Mouse (Mus musculus) hindbrain, embryonic 10.5 days (tissue): Measurements from ENCODE around the gene Dntt. TPM values are rescaled to one million over a fixed set of nuclear protein-coding genes. Genes with fewer than 3 reads are reported as not detected.

ENCODE experiments used
- DNase-seq: peaks from one replicate; pipeline ENCODE4 v3.0.0-alpha.2; 2017; ENCODE audit warnings: low spot score
- H3K27ac ChIP-seq: fragments of 300-500 bp; sonication (generic); 2 replicates; pipeline ENCODE4 v1.5.1; 2016; ENCODE audit warnings: mild to moderate bottlenecking, moderate library complexity
- H3K27me3 ChIP-seq: fragments of 300-500 bp; sonication (generic); 2 replicates; pipeline ENCODE4 v1.6.1; 2016; ENCODE audit warnings: mild to moderate bottlenecking; ENCODE audit not compliant: poor library complexity, insufficient read depth, severe bottlenecking
- H3K36me3 ChIP-seq: fragments of 300-500 bp; sonication (generic); 2 replicates; pipeline ENCODE4 v1.6.1; 2016; ENCODE audit warnings: mild to moderate bottlenecking, moderate library complexity
- H3K4me1 ChIP-seq: fragments of 300-500 bp; sonication (generic); replicated peaks from 2 replicates; pipeline ENCODE4 v1.6.1; 2016; ENCODE audit warnings: mild to moderate bottlenecking
- H3K4me3 ChIP-seq: fragments of 300-500 bp; sonication (generic); 2 replicates; pipeline ENCODE4 v1.5.1; 2016; ENCODE audit warnings: mild to moderate bottlenecking, moderate library complexity
- H3K9me3 ChIP-seq: fragments of 300-500 bp; sonication (generic); 2 replicates; pipeline ENCODE4 v1.6.1; 2016; ENCODE audit warnings: mild to moderate bottlenecking, moderate library complexity
- WGBS: fragments of 180-500 bp; shearing (Covaris S2); methylation state at CpG from one replicate; pipeline ENCODE4 v1.1.7; 2016; 5-methylcytosine and 5-hydroxymethylcytosine counted together
- polyA plus RNA-seq: library from polyadenylated mRNA; unstranded; fragments of >200 nt; fragmentation: Nextera tagmentation; extraction: Ambion mirVana; gene quantifications from 2 replicates; pipeline ENCODE4 v1.2.1, GENCODE M21; 2016

Dntt gene
- polyA plus RNA-seq, 1 experiment from 2014 or later = not detected

DNA sequence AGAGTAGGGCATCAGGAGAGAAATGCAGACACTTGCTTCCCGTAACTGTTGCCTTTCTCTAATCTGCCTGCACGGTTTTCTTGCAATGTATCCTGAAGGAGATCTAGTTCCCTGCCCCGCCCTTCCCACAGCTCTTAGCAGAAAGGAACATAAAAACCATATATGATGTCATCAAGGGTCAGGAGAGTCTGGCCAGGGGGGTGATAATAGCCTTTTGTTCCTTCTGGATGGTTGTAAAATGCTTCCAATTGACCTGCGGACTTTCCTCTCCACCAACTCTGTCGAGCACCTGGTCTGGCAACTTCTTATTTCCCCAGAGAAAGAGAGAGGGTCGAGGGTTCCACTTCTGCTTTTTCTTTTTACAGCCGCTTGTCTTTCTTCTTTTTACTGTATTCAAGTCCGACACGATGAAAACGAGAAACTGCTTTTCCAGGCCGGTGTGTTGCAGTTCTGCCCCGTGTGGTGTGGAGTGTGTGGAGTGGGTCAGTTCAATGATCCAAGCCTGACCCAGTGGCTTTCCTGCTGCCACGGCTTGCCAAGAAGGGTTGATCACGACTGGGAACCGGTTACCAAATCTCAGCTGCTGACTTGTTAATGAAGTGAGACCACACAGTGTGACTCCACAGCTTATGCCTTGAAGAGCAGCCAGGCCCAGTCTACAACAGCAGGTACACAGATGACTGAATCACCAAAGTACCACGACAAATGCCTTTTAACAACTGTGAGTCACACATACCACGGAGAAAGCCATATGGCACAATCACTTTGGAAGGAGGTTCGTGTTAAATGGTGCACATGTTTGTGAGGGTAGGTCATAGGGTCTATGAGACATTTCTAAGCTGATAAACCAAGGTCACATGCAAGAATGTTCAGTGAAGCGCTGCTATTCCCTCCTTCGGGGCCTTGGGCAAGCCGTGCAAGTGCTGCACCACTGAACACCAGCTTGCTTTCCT lies 33.4 kb upstream of the Dntt start:
- whole genome bisulfite sequencing = 68% methylated on average over 21 of the region's 21 CpGs
- Histone ChIP-seq H3K27ac (no peak overlapping the region), H3K36me3 (no peaks in the 10 kb centered on the region), H3K4me3 (no peak overlapping the region), H3K27me3 (no peaks in the 10 kb centered on the region), H3K9me3 (no peaks in the 10 kb centered on the region), H3K4me1 (peaks cover 19% of the 10 kb centered on the region)
- DNase-seq = no peak

DNA sequence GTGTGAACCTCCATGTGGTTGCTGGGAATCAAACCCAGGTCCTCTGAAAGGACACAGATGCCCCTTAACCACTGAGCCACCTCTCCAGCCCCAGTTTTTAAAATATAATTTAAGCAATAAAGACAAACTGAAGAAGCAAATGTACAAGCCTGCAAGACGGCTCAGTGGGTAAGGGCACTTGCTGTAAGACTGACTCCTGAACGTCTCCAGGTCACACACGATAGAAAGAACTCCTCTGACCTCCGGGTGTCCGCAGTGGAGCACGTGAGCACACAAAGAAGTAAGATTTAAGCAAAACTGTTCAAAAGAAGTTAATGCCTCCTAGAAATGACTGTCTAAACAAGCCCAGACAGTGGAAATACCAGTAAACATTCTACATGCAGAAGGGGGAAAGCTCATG lies 32.4 kb upstream of the Dntt start:
- Histone ChIP-seq H3K4me3 (no peak overlapping the region), H3K27me3 (no peaks in the 10 kb centered on the region), H3K4me1 (peaks cover 19% of the 10 kb centered on the region), H3K27ac (no peak overlapping the region), H3K36me3 (no peaks in the 10 kb centered on the region), H3K9me3 (no peaks in the 10 kb centered on the region)
- 89% methylated on average over 6 of the region's 6 CpGs for WGBS
- no peak for DNase-seq

DNA sequence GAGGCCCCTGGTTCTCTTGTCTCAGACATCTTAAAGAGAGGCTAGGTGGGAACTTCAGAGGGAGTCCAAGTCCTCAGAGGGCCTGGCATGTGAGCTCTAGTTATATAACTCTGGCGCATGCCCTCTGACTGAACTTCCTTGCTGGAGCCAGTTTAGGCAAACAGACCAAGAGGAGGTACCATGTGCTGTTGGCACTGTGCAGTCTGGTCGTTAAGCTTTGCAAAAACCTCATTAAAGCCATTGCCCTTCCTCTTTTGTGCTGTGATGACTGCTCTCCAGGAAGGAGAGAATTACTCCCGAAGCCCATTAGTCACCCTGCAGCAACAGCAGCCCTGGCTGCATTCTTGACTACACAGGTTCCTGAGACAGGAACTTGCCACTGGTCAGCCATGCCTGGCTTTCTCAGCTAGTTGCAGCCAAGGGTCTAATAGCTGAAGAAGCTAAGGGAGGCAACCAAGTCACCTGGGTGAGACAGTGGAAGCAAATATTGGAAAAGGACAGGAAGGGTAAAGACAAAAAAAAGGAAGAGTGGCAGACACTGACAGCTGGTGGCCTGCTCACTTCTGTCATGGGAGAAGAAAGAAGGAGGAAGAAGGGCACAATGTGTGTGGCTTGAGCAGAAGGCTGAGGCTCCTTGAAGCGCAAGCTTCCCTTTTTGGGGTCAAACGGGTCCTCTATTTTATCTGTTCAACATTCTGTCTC lies 30.5 kb upstream of the Dntt start:
- Histone ChIP-seq H3K9me3 (peaks cover 4% of the 10 kb centered on the region; the same call in 1 of the 2 replicates), H3K4me1 (peaks cover 17% of the 10 kb centered on the region), H3K4me3 (no peak overlapping the region), H3K27me3 (no peaks in the 10 kb centered on the region), H3K36me3 (no peaks in the 10 kb centered on the region), H3K27ac (no peak overlapping the region)
- 76% methylated on average over 5 of the region's 5 CpGs for WGBS
- no peak for DNase-seq

DNA sequence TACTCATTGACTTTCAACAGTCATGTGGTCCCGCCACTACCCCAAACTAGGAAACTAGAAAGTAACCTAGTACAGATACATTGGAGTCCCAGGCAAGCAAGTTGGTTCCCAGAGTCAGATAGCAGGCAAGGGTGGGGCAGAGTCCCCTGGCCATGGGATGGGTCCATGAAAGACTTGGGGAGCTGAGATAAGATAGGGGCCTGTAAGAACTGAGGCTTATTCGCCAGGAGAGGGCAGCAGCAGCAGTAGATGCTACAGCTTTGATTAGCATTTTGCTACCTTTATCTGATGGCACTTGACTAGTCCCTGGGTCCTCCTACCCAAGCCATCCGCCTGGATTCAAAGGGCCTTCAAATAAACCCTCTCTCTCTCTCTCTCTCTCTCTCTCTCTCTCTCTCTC lies 29.5 kb upstream of the Dntt start:
- peaks cover 8% of the 10 kb centered on the region; the same call in 1 of the 2 replicates for H3K4me1 ChIP-seq
- H3K4me3 ChIP-seq = no peak overlapping the region
- no peaks in the 10 kb centered on the region for H3K36me3 ChIP-seq
- no peak overlapping the region for H3K27ac ChIP-seq
- no peaks in the 10 kb centered on the region for H3K27me3 ChIP-seq
- H3K9me3 ChIP-seq = peaks cover 4% of the 10 kb centered on the region; the same call in 1 of the 2 replicates
- WGBS = 50% methylated on average over 3 of the region's 3 CpGs
- DNase-seq = no peak

DNA sequence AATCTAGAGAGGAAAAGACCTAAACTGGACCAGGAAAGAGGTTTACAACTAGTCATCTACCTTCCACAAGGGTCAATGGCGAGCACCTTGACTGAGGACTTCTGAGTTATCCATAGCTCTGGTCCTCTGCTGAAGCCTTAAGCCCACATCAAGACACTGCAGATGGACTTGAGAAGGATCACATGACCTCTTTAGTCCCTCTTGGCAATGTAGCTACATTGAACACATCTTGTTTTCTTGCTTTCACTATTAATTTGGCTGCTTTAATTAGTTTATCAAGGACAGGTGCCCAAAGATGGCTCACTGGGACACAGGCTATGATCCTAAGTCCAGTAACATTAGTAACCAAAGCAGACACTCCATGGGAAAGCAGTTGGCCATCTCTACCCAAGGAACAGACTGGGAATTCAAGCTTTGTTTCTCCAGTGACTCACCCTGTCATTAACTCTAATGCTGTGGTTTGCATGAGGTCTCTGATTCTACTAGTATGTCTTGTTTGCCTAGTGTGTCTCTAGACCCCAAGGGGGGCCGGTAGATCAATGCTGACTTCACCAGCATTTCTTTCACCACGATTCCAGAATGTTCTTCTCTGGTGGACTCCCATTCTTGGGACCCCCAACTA lies 25.3 kb upstream of the Dntt start:
- H3K9me3 ChIP-seq = peaks cover 4% of the 10 kb centered on the region; the same call in 1 of the 2 replicates
- peaks cover 7% of the 10 kb centered on the region for H3K4me1 ChIP-seq
- no peak for DNase-seq
- H3K36me3 ChIP-seq = no peaks in the 10 kb centered on the region
- no peak overlapping the region for H3K4me3 ChIP-seq
- H3K27me3 ChIP-seq = no peaks in the 10 kb centered on the region
- WGBS = 92% methylated on average over 3 of the region's 3 CpGs
- H3K27ac ChIP-seq = no peak overlapping the region

DNA sequence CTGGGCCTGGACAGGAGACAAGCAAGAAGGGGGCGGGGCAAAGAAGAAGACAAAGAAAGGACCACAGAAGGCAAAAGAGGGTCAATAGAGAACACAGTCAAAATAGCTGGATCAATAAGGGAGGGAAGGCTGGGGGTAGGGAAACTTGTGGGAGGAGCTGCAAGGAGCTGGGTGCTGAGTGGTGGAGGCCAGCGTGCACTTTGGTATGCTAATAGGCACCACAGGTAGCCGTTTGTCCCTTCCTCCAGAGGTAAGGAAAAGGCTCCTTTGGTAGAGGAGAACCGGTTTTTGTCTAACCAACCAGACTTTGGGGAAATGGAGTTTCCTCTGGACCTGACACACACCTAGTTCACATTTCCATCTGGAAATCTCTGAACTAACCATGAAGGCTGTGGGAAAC lies 22.5 kb upstream of the Dntt start:
- H3K4me1 ChIP-seq = peaks cover 7% of the 10 kb centered on the region
- no peak overlapping the region for H3K4me3 ChIP-seq
- no peaks in the 10 kb centered on the region for H3K27me3 ChIP-seq
- no peaks in the 10 kb centered on the region for H3K36me3 ChIP-seq
- 7% methylated on average over 4 of the region's 4 CpGs for WGBS
- DNase-seq = no peak
- no peak overlapping the region for H3K27ac ChIP-seq
- H3K9me3 ChIP-seq = peaks cover 4% of the 10 kb centered on the region; the same call in 1 of the 2 replicates

DNA sequence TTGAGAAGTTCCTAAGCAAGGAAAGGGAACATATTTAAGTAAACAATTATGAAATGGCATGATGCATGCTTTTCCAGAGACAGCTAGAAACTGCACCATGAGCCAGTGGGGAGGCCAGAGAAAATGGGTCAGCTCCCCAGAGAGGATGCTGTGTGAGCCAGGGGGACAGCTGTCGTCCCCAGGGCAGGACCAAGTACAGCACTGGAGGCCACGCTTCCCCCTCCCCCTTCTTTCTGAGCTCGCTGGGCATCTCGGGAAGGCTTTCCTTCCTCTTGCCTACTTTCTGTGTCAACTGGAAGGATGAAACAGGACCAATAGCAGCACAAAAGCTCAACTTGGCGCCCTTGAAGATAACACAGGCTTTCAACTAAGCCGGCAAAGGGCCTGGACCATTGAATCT lies 21.7 kb upstream of the Dntt start:
- DNase-seq = no peak
- H3K9me3 ChIP-seq = peaks cover 4% of the 10 kb centered on the region; the same call in 1 of the 2 replicates
- H3K27me3 ChIP-seq = no peaks in the 10 kb centered on the region
- WGBS = 39% methylated on average over 6 of the region's 6 CpGs
- H3K36me3 ChIP-seq = no peaks in the 10 kb centered on the region
- H3K4me1 ChIP-seq = peaks cover 11% of the 10 kb centered on the region
- H3K27ac ChIP-seq = no peak overlapping the region
- H3K4me3 ChIP-seq = no peak overlapping the region

DNA sequence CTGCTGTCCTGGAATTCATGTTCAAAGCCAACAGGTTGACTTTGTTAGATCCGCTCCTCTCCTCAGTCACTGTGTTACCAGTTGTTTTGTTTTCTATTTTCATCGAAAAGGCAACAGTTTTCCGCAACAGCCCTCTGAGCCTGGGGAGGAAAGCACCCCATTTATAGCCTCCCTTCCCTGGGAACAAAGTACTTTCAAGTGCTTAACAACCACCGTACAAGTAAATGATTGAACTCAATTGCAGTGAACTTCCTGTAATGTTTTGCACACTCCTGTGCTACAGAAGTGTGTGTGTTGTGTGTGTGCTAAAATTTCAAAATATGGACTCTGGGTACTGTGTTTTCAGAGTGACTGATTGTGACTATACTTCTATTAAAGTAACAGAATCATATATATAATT lies 21.3 kb upstream of the Dntt start:
- no peak overlapping the region for H3K27ac ChIP-seq
- no peak overlapping the region for H3K4me3 ChIP-seq
- DNase-seq = no peak
- WGBS = 87% methylated on average over 4 of the region's 4 CpGs
- H3K36me3 ChIP-seq = no peaks in the 10 kb centered on the region
- peaks cover 2% of the 10 kb centered on the region; the same call in 1 of the 2 replicates for H3K9me3 ChIP-seq
- H3K4me1 ChIP-seq = peaks cover 11% of the 10 kb centered on the region
- H3K27me3 ChIP-seq = peaks cover 4% of the 10 kb centered on the region; the same call in 1 of the 2 replicates

DNA sequence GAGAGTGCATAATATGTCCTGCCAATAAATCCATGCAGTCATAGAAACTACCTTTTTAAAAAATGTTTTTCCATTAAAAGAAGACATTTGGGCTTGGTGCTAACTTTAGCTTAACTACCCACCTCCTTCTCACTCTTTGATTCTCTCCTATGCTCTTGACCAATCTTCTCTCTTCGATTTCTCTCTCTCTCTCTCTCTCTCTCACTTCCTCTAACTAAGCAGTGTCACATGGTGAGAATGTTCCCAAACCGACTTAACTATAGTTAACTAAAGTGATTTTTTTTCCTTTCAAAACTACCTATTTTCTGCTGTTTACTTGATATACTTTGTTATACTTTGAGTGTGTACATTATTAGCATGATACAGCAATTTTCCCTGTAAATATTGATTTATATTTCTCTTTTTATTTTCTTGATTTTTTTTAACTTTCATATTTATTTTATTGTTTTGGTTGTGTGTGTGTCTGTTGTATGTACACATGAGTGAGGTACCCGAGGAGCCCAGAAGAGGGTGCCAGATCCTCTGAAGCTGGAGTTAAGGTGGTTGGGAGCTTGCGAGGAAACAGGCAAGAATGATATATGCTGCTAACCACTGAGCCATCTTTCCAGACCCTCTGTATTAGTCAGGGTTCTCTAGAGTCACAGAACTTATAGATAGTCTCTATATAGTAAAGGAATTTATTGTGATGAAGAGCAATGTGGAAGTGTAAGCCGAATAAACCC lies 20.2 kb upstream of the Dntt start:
- peaks cover 11% of the 10 kb centered on the region for H3K4me1 ChIP-seq
- H3K4me3 ChIP-seq = no peak overlapping the region
- H3K27me3 ChIP-seq = peaks cover 14% of the 10 kb centered on the region; the same call in 1 of the 2 replicates
- DNase-seq = no peak
- WGBS = 93% methylated on average over 5 of the region's 5 CpGs
- no peak overlapping the region for H3K27ac ChIP-seq
- H3K36me3 ChIP-seq = no peaks in the 10 kb centered on the region
- no peaks in the 10 kb centered on the region for H3K9me3 ChIP-seq

DNA sequence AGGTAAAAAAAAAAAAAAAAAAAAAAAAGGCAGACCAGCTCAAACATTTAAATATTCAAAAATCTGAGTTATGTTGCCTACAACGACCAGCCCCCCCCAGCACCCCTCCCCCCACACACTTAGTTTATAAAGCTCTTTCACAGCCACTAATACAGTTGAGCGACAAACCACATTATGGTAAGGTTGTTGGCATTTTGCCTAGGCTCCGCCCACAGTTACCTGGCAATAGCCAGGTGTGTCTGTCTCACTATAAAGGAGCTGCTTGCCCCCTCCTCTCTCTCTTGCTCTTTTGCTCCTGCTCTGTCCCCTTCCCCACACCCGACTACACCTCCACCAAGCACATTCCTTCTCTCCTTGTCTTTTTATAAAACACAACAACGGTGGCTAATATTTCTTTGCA lies 17.4 kb upstream of the Dntt start:
- H3K27ac ChIP-seq = no peak overlapping the region
- peaks cover 20% of the 10 kb centered on the region; the same call in 1 of the 2 replicates for H3K27me3 ChIP-seq
- H3K4me1 ChIP-seq = peaks cover 11% of the 10 kb centered on the region
- no peaks in the 10 kb centered on the region for H3K36me3 ChIP-seq
- no peak overlapping the region for H3K4me3 ChIP-seq
- no peaks in the 10 kb centered on the region for H3K9me3 ChIP-seq
- WGBS = 40% methylated on average over 5 of the region's 5 CpGs
- no peak for DNase-seq

DNA sequence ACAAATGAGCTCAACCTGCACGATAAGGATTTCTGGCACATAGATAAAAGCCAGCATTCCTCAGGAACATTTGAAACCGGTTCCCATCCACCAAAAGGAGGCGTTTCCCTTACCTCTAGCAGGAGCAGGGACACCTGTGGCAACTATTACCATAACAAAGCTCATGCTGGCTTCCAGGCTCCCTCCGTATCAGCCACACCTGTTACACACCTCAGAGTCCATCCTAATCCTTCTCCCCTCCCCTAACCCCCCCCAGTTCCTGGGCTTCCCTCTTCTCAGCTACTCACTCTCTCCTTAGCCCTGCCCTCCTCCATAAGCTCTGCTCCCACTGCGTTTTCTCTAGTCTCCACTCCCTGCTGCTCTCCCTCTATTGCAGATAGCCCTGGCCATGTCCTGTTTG lies 15.5 kb upstream of the Dntt start:
- peaks cover 8% of the 10 kb centered on the region; the same call in 1 of the 2 replicates for H3K4me1 ChIP-seq
- no peak overlapping the region for H3K27ac ChIP-seq
- no peak for DNase-seq
- H3K27me3 ChIP-seq = peaks cover 20% of the 10 kb centered on the region; the same call in 1 of the 2 replicates
- H3K4me3 ChIP-seq = no peak overlapping the region
- WGBS = 6% methylated on average over 5 of the region's 5 CpGs
- no peaks in the 10 kb centered on the region for H3K9me3 ChIP-seq
- no peaks in the 10 kb centered on the region for H3K36me3 ChIP-seq

DNA sequence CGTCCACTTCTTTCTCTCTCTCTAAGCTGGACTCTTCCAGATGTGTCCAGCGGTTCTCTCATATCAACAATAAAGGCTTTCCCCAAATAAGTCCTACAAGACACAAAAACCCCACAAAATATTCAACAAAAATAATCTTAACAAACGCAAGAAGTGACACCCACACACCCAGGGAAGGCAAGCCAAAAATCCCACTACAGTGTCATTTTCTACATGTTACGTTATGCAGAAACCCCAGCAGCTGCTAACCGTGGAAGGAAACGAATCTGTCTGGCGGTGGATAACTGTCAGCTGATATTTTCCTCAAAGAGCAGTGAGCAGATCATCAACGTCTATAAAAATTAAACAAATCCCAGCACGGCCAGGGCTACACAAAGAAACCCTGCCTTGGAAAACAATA lies 15.1 kb upstream of the Dntt start:
- Histone ChIP-seq H3K9me3 (no peaks in the 10 kb centered on the region), H3K27ac (no peak overlapping the region), H3K27me3 (peaks cover 20% of the 10 kb centered on the region; the same call in 1 of the 2 replicates), H3K4me1 (peaks cover 8% of the 10 kb centered on the region; the same call in 1 of the 2 replicates), H3K36me3 (no peaks in the 10 kb centered on the region), H3K4me3 (no peak overlapping the region)
- no peak for DNase-seq
- WGBS = 34% methylated on average over 9 of the region's 9 CpGs
